Mouse (Mus musculus) embryonic stem cell, embryonic (primary cell): ENCODE measurements around the gene Atg4d.

ENCODE experiments used
- CTCF ChIA-PET, 4 experiments: fragments of 300-600 bp in 2 of 4; fragments of 350-600 bp in 2 of 4; sonication (Branson Sonifier 250); formaldehyde crosslinking; loops; one replicate each; lab custom pipeline; 2022; ENCODE audit warnings: inconsistent platforms in 2 of 4; lab: Charles Lee
- POLR2A ChIA-PET, 4 experiments: fragments of 300-600 bp in 2 of 4; fragments of 350-600 bp in 2 of 4; sonication (Branson Sonifier 250); formaldehyde crosslinking; loops; one replicate each; lab custom pipeline; 2022; ENCODE audit warnings: antibody characterized with exemption in 4 of 4, inconsistent platforms in 1 of 4; lab: Charles Lee

Atg4d gene

GRCm38 (mm10) chr9:21265000-21265561 is at the start of gene Atg4d:
TSS of gene Atg4d (plus strand) at chr9:21265293.
- ChIA-PET CTCF (interaction anchor here (0.6 to 2.4 kb wide), 23 partner anchors 8 to 753 kb away, joined by 3 to 10 read pairs (median 3); partner anchors contain the start of genes Cdkn2d (in 2 of the 4) and Keap1 (in 1 of the 4)), POLR2A (interaction anchor here (0.6 to 3.5 kb wide), 66 partner anchors 8 to 533 kb away, joined by 3 to 42 read pairs (median 4); partner anchors contain the start of genes Cdkn2d (in 3 of the 4), Kri1 (in 3 of the 4), Keap1 (in 2 of the 4) and Ap1m2 (in 1 of the 4))

- CTCF ChIA-PET: no interaction called here
- POLR2A ChIA-PET: interaction anchor here in 1 of 4 experiments (0.8 kb wide), 1 partner anchor 248 kb away, joined by 8 read pairs; no protein-coding TSS in a partner anchor
These were observed 48.8 kb upstream of the Atg4d start for GRCm38 (mm10) chr9:21216050-21216841.

GRCm38 (mm10) chr9:21219820-21220219 is 45.3 kb upstream of the Atg4d start:
- CTCF ChIA-PET: interaction anchor here (0.6 to 8.2 kb wide), 72 partner anchors 9 to 1145 kb away, joined by 3 to 103 read pairs (median 5); partner anchors contain the start of genes Atg4d (in 2 of the 4), Cdkn2d (in 2 of the 4), Ap1m2 (in 1 of the 4) and Carm1 (in 1 of the 4)
- POLR2A ChIA-PET: interaction anchor here in 3 of 4 experiments (0.6 to 12.2 kb wide), 54 partner anchors 9 to 936 kb away, joined by 3 to 223 read pairs (median 6); partner anchors contain the start of genes Cdkn2d (in 2 of the 3), Gm38431 (in 2 of the 3), Keap1 (in 2 of the 3) and Raver1 (in 2 of the 3)

- CTCF ChIA-PET: interaction anchor here (0.5 to 8.2 kb wide), 114 partner anchors 9 to 1144 kb away, joined by 3 to 103 read pairs (median 4); partner anchors contain the start of genes Cdkn2d (in 3 of the 4), Atg4d (in 2 of the 4), Icam1 (in 2 of the 4) and Ap1m2 (in 1 of the 4)
- POLR2A ChIA-PET: interaction anchor here (0.6 to 12.2 kb wide), 74 partner anchors 8 to 935 kb away, joined by 3 to 223 read pairs (median 5); partner anchors contain the start of genes Cdkn2d (in 3 of the 4), Gm38431 (in 3 of the 4), Raver1 (in 3 of the 4) and Keap1 (in 2 of the 4)
These were observed 44.4 kb upstream of the Atg4d start for GRCm38 (mm10) chr9:21220490-21221382.

GRCm38 (mm10) chr9:21221383-21221929 is 43.6 kb upstream of the Atg4d start:
- ChIA-PET CTCF (interaction anchor here (0.6 to 8.2 kb wide), 51 partner anchors 8 to 583 kb away, joined by 3 to 103 read pairs (median 6); partner anchors contain the start of genes Cdkn2d (in 2 of the 4), Ap1m2 (in 1 of the 4), Carm1 (in 1 of the 4) and Eif3g (in 1 of the 4)), POLR2A (interaction anchor here (0.6 to 12.2 kb wide), 50 partner anchors 8 to 467 kb away, joined by 3 to 223 read pairs (median 5); partner anchors contain the start of genes Cdkn2d (in 3 of the 4), Gm38431 (in 2 of the 4), Raver1 (in 2 of the 4) and Carm1 (in 1 of the 4))

- ChIA-PET CTCF (interaction anchor here (0.6 to 8.2 kb wide), 36 partner anchors 9 to 818 kb away, joined by 3 to 103 read pairs (median 4); partner anchors contain the start of genes Atg4d (in 1 of the 4), Carm1 (in 1 of the 4), Cdkn2d (in 1 of the 4) and Icam5 (in 1 of the 4)), POLR2A (interaction anchor here (0.6 to 12.2 kb wide), 109 partner anchors 9 to 581 kb away, joined by 3 to 223 read pairs (median 4); partner anchors contain the start of genes Atg4d (in 3 of the 4), Keap1 (in 3 of the 4), Cdkn2d (in 2 of the 4) and Gm38431 (in 2 of the 4))
These were observed 41.6 kb upstream of the Atg4d start for GRCm38 (mm10) chr9:21223490-21223889.

- POLR2A ChIA-PET: interaction anchor here (0.6 to 12.2 kb wide), 108 partner anchors 8 to 581 kb away, joined by 3 to 223 read pairs (median 4); partner anchors contain the start of genes Atg4d (in 3 of the 4), Keap1 (in 3 of the 4), Cdkn2d (in 2 of the 4) and Gm38431 (in 2 of the 4)
- CTCF ChIA-PET: interaction anchor here (0.6 to 8.2 kb wide), 37 partner anchors 9 to 1272 kb away, joined by 3 to 103 read pairs (median 4); partner anchors contain the start of genes Atg4d (in 1 of the 4), Carm1 (in 1 of the 4), Cdkn2d (in 1 of the 4) and Icam5 (in 1 of the 4)
These were observed 41.2 kb upstream of the Atg4d start for GRCm38 (mm10) chr9:21223906-21224305.

GRCm38 (mm10) chr9:21224576-21225414 is 40.3 kb upstream of the Atg4d start:
- CTCF ChIA-PET: interaction anchor here in 3 of 4 experiments (0.5 to 8.2 kb wide), 18 partner anchors 9 to 1271 kb away, joined by 3 to 103 read pairs (median 6); partner anchors contain the start of genes Keap1 (in 1 of the 3) and Qtrt1 (in 1 of the 3)
- POLR2A ChIA-PET: interaction anchor here (0.7 to 12.2 kb wide), 64 partner anchors 7 to 499 kb away, joined by 3 to 223 read pairs (median 4); partner anchors contain the start of genes Atg4d (in 2 of the 4), Cdkn2d (in 2 of the 4), Gm38431 (in 2 of the 4) and Keap1 (in 2 of the 4)

- POLR2A ChIA-PET: interaction anchor here in 3 of 4 experiments (0.6 to 12.2 kb wide), 16 partner anchors 9 to 321 kb away, joined by 3 to 223 read pairs (median 6); partner anchors contain the start of genes Gm38431 (in 2 of the 3), Keap1 (in 2 of the 3), Raver1 (in 2 of the 3) and Carm1 (in 1 of the 3)
- CTCF ChIA-PET: interaction anchor here in 3 of 4 experiments (0.5 to 8.2 kb wide), 10 partner anchors 13 to 320 kb away, joined by 3 to 103 read pairs (median 4); partner anchors contain the start of genes Keap1 (in 1 of the 3) and Qtrt1 (in 1 of the 3)
These were observed 39.7 kb upstream of the Atg4d start for GRCm38 (mm10) chr9:21225415-21225758.

GRCm38 (mm10) chr9:21227342-21227741 is 37.8 kb upstream of the Atg4d start:
- ChIA-PET CTCF (interaction anchor here (0.6 to 8.2 kb wide), 15 partner anchors 11 to 236 kb away, joined by 3 to 103 read pairs (median 5); partner anchors contain the start of genes Cdkn2d (in 2 of the 4), Ap1m2 (in 1 of the 4) and Keap1 (in 1 of the 4)), POLR2A (interaction anchor here (0.5 to 12.2 kb wide), 23 partner anchors 10 to 673 kb away, joined by 3 to 223 read pairs (median 4); partner anchors contain the start of genes Keap1 (in 3 of the 4), Cdkn2d (in 2 of the 4), Carm1 (in 1 of the 4) and Gm38431 (in 1 of the 4))

- CTCF ChIA-PET: interaction anchor here in 1 of 4 experiments (0.6 to 1.8 kb wide), 2 partner anchors 11 to 380 kb away, joined by 3 to 6 read pairs; no protein-coding TSS in a partner anchor
- POLR2A ChIA-PET: interaction anchor here in 2 of 4 experiments (1.1 to 12.2 kb wide), 3 partner anchors 8 to 11 kb away, joined by 3 to 223 read pairs (median 7); partner anchors contain the start of gene Keap1 (in 1 of the 2)
These were observed 33.5 kb upstream of the Atg4d start for GRCm38 (mm10) chr9:21231551-21231950.

GRCm38 (mm10) chr9:21232867-21233266 is 32.2 kb upstream of the Atg4d start:
- ChIA-PET CTCF (interaction anchor here in 2 of 4 experiments (0.7 to 1.4 kb wide), 3 partner anchors 9 to 12 kb away, joined by 3 to 8 read pairs (median 5); no protein-coding TSS in a partner anchor), POLR2A (interaction anchor here in 2 of 4 experiments (1.1 to 2.3 kb wide), 4 partner anchors 9 to 58 kb away, joined by 3 to 27 read pairs (median 8); partner anchors contain the start of gene Cdkn2d (in 1 of the 2))

- ChIA-PET CTCF (interaction anchor here in 3 of 4 experiments (0.6 to 1.6 kb wide), 8 partner anchors 9 to 72 kb away, joined by 3 to 8 read pairs (median 4); no protein-coding TSS in a partner anchor), POLR2A (interaction anchor here (0.6 to 2.3 kb wide), 13 partner anchors 8 to 176 kb away, joined by 3 to 27 read pairs (median 6); partner anchors contain the start of genes Cdkn2d (in 2 of the 4), Gm38431 (in 1 of the 4), Kri1 (in 1 of the 4) and Raver1 (in 1 of the 4))
These were observed 31.7 kb upstream of the Atg4d start for GRCm38 (mm10) chr9:21233366-21233765.
